Mouse (Mus musculus): ENCODE data around the gene Barhl2.

GRCm38 (mm10) chr5:106506061-106506460 is 48.1 kb upstream of the Barhl2 start:
- TF ChIP-seq GATA1 (IDR thresholded peaks at IDR 0.05; ENCODE audit: borderline replicate concordance, low read length) (no peak), FLI1 (IDR thresholded peaks at IDR 0.05; ENCODE audit: low read length) (no peak)
